Mouse (Mus musculus): ENCODE measurements around the gene Atp5j.
A peak's percentile ranks its signal among the peaks of the same experiment; 100 is the strongest.

The Atp5j gene

GRCm38 (mm10) chr16:84806175-84806574 lies 29.2 kb downstream of the Atp5j start:
- no peak for DNase-seq

GRCm38 (mm10) chr16:84804866-84805265 lies 30.6 kb downstream of the Atp5j start:
- no peak for DNase-seq

- DNase-seq: peak in 1 of 2 experiments; percentile 11
Observed at GRCm38 (mm10) chr16:84802217-84802616, 33.2 kb downstream of the Atp5j start.

GRCm38 (mm10) chr16:84800038-84800437 lies 35.4 kb downstream of the Atp5j start:
- no peak for DNase-seq

- DNase-seq: no peak
Observed at GRCm38 (mm10) chr16:84796678-84797077, 38.7 kb downstream of the Atp5j start.

- no peak for DNase-seq
Observed at GRCm38 (mm10) chr16:84795337-84795736, 40.1 kb downstream of the Atp5j start.

- DNase-seq: no peak
Observed at GRCm38 (mm10) chr16:84793401-84793800, 42.0 kb downstream of the Atp5j start.

- no peak for DNase-seq
Observed at GRCm38 (mm10) chr16:84790595-84791165, 44.7 kb downstream of the Atp5j start.

GRCm38 (mm10) chr16:84784966-84785365 lies 50.5 kb downstream of the Atp5j start:
- DNase-seq: no peak

- DNase-seq: no peak
Observed at GRCm38 (mm10) chr16:84783279-84783678, 52.1 kb downstream of the Atp5j start.

- no peak for DNase-seq
Observed at GRCm38 (mm10) chr16:84779718-84780117, 55.7 kb downstream of the Atp5j start.

GRCm38 (mm10) chr16:84778861-84779630 lies 56.4 kb downstream of the Atp5j start:
- no peak for DNase-seq

- DNase-seq: no peak
Observed at GRCm38 (mm10) chr16:84778431-84778830, 57.0 kb downstream of the Atp5j start.

All from cerebellum, postnatal 14 days (tissue).